Mouse (Mus musculus) liver, embryonic 11.5 days (tissue): ENCODE results near the gene Gm49486. TPM values are rescaled to one million over a fixed set of nuclear protein-coding genes. Genes with fewer than 3 reads are reported as not detected.

Experiments
- ATAC-seq: fragments of 200-750 bp; cut with Nextera tagmentation; replicated peaks from 2 replicates; pipeline ENCODE4 v1.8.0; 2017; ENCODE audit warnings: moderate number of reproducible peaks, mild to moderate bottlenecking, moderate TSS enrichment, moderate library complexity; ENCODE audit not compliant: low FRiP score
- DNase-seq: peaks from one replicate; pipeline ENCODE4 v3.0.0-alpha.2; 2017; ENCODE audit warnings: low spot score
- H3K27ac ChIP-seq: fragments of 300-500 bp; sonication (generic); 2 replicates; pipeline ENCODE4 v1.5.1; 2014; ENCODE audit warnings: mild to moderate bottlenecking, low read depth, low read length, control low read depth
- H3K27me3 ChIP-seq: fragments of 300-500 bp; sonication (generic); replicated peaks from 2 replicates; pipeline ENCODE4 v1.6.1; 2014; ENCODE audit warnings: low read length, mixed read lengths; ENCODE audit not compliant: control insufficient read depth, insufficient read depth
- H3K36me3 ChIP-seq: fragments of 300-500 bp; sonication (generic); 2 replicates; pipeline ENCODE4 v1.6.1; 2014; ENCODE audit warnings: mild to moderate bottlenecking, low read length, moderate library complexity, mixed read lengths; ENCODE audit not compliant: control insufficient read depth, insufficient read depth
- H3K4me1 ChIP-seq: fragments of 300-500 bp; sonication (generic); replicated peaks from 2 replicates; pipeline ENCODE4 v1.6.1; 2014; ENCODE audit warnings: low read length, mixed read lengths; ENCODE audit not compliant: control insufficient read depth, insufficient read depth
- H3K4me2 ChIP-seq: fragments of 300-500 bp; sonication (generic); 2 replicates; pipeline ENCODE4 v1.6.1; 2014; ENCODE audit warnings: mild to moderate bottlenecking, control low read depth, moderate library complexity
- H3K4me3 ChIP-seq: fragments of 300-500 bp; sonication (generic); 2 replicates; pipeline ENCODE4 v1.5.1; 2014; ENCODE audit warnings: low read depth, low read length, control low read depth
- H3K9ac ChIP-seq: fragments of 300-500 bp; sonication (generic); 2 replicates; pipeline ENCODE4 v1.6.1; 2014; ENCODE audit warnings: low read depth, low read length, control low read depth
- H3K9me3 ChIP-seq: fragments of 300-500 bp; sonication (generic); 2 replicates; pipeline ENCODE4 v1.6.1; 2016; ENCODE audit warnings: low read length, inconsistent platforms, mixed read lengths; ENCODE audit not compliant: control insufficient read depth
- WGBS: fragments of 180-500 bp; shearing (Covaris S2); extraction: QIAGEN DNeasy Blood & Tissue Kit; methylation state at CpG from one replicate; pipeline ENCODE4 v1.1.7; 2014; 5-methylcytosine and 5-hydroxymethylcytosine counted together
- polyA plus RNA-seq: library from polyadenylated mRNA; unstranded; fragments of >200 nt; fragmentation: Nextera tagmentation; extraction: Ambion mirVana; gene quantifications from 2 replicates; pipeline ENCODE4 v1.2.1, GENCODE M21; 2014

Gene Gm49486
- polyA plus RNA-seq, 1 experiment from 2014 or later = 0.10 TPM

GRCm38 (mm10) chr15:79283371-79283770 is 54.2 kb downstream of the Gm49486 start:
- ATAC-seq = no peak
- no peak overlapping the region for H3K9ac ChIP-seq
- no peak overlapping the region for H3K27ac ChIP-seq
- no peak overlapping the region for H3K4me3 ChIP-seq
- H3K36me3 ChIP-seq = peaks cover 6% of the 10 kb centered on the region; the same call in 1 of the 2 replicates
- 75% methylated on average over 4 of the region's 4 CpGs for WGBS
- no peaks in the 10 kb centered on the region for H3K27me3 ChIP-seq
- H3K9me3 ChIP-seq = no peaks in the 10 kb centered on the region
- DNase-seq = no peak
- peaks cover 14% of the 10 kb centered on the region for H3K4me1 ChIP-seq
- H3K4me2 ChIP-seq = no peak overlapping the region

GRCm38 (mm10) chr15:79285399-79285798 is 56.2 kb downstream of the Gm49486 start, which contains the start of gene Baiap2l2:
TSS of gene Baiap2l2 (minus strand) at chr15:79285537.
- H3K9ac ChIP-seq = no peak within 1 kb of the TSS
- H3K4me2 ChIP-seq = peak within 1 kb of the TSS; percentile 2; the same call in 1 of the 2 replicates
- no peaks in the 10 kb centered on the region for H3K9me3 ChIP-seq
- ATAC-seq (no peak), DNase-seq (no peak)
- no peaks in the 10 kb centered on the region for H3K27me3 ChIP-seq
- H3K27ac ChIP-seq = 0 out of 2 replicates have a peak within 1 kb of the TSS, but pooled peaks have one; percentile 19
- H3K36me3 ChIP-seq = peaks cover 6% of the 10 kb centered on the region; the same call in 1 of the 2 replicates
- no peak within 1 kb of the TSS for H3K4me3 ChIP-seq
- 64% methylated on average over 10 of the region's 10 CpGs for WGBS
- peaks cover 14% of the 10 kb centered on the region for H3K4me1 ChIP-seq

GRCm38 (mm10) chr15:79286141-79286540 is 57.0 kb downstream of the Gm49486 start:
- Histone ChIP-seq H3K27ac (no peak overlapping the region), H3K4me2 (no peak overlapping the region)

GRCm38 (mm10) chr15:79287091-79287490 is 57.9 kb downstream of the Gm49486 start:
- Histone ChIP-seq H3K9ac (no peak overlapping the region), H3K4me3 (no peak overlapping the region), H3K36me3 (peaks cover 6% of the 10 kb centered on the region; the same call in 1 of the 2 replicates), H3K27ac (no peak overlapping the region), H3K9me3 (no peaks in the 10 kb centered on the region), H3K4me2 (no peak overlapping the region), H3K27me3 (no peaks in the 10 kb centered on the region), H3K4me1 (no peaks in the 10 kb centered on the region)
- WGBS = 90% methylated on average over 7 of the region's 7 CpGs
- DNase-seq = no peak
- no peak for ATAC-seq

More at GRCm38 (mm10) chr15:79286141-79286540, 57.0 kb downstream of the Gm49486 start:
- no peak for DNase-seq
- Histone ChIP-seq H3K4me1 (peaks cover 8% of the 10 kb centered on the region), H3K9ac (no peak overlapping the region), H3K27me3 (no peaks in the 10 kb centered on the region), H3K36me3 (peaks cover 6% of the 10 kb centered on the region; the same call in 1 of the 2 replicates), H3K9me3 (no peaks in the 10 kb centered on the region), H3K4me3 (no peak overlapping the region)
- ATAC-seq = no peak
- 85% methylated on average over 7 of the region's 7 CpGs for WGBS

- peaks cover 6% of the 10 kb centered on the region; the same call in 1 of the 2 replicates for H3K36me3 ChIP-seq
- no peaks in the 10 kb centered on the region for H3K9me3 ChIP-seq
- H3K4me2 ChIP-seq = no peak overlapping the region
- no peaks in the 10 kb centered on the region for H3K27me3 ChIP-seq
- H3K4me3 ChIP-seq = no peak overlapping the region
- no peak for DNase-seq
- no peak for ATAC-seq
- H3K27ac ChIP-seq = no peak overlapping the region
- WGBS = 79% methylated on average over 3 of the region's 3 CpGs
- no peaks in the 10 kb centered on the region for H3K4me1 ChIP-seq
- H3K9ac ChIP-seq = no peak overlapping the region
These were observed 59.2 kb downstream of the Gm49486 start for GRCm38 (mm10) chr15:79288387-79288786.

- H3K27me3 ChIP-seq = no peaks in the 10 kb centered on the region
- ATAC-seq = no peak
- H3K27ac ChIP-seq = no peak overlapping the region
- H3K36me3 ChIP-seq = peaks cover 6% of the 10 kb centered on the region; the same call in 1 of the 2 replicates
- WGBS = 86% methylated on average over 12 of the region's 12 CpGs
- no peaks in the 10 kb centered on the region for H3K4me1 ChIP-seq
- H3K9me3 ChIP-seq = no peaks in the 10 kb centered on the region
- H3K4me2 ChIP-seq = no peak overlapping the region
- H3K9ac ChIP-seq = no peak overlapping the region
- no peak overlapping the region for H3K4me3 ChIP-seq
- DNase-seq = no peak
These were observed 60.2 kb downstream of the Gm49486 start for GRCm38 (mm10) chr15:79289441-79289840.

- Histone ChIP-seq H3K4me2 (no peak overlapping the region), H3K36me3 (peaks cover 6% of the 10 kb centered on the region; the same call in 1 of the 2 replicates), H3K9me3 (no peaks in the 10 kb centered on the region), H3K27ac (no peak overlapping the region), H3K4me1 (no peaks in the 10 kb centered on the region), H3K27me3 (no peaks in the 10 kb centered on the region), H3K4me3 (no peak overlapping the region), H3K9ac (no peak overlapping the region)
- no peak for DNase-seq
- ATAC-seq = no peak
- 88% methylated on average over 3 of the region's 3 CpGs for WGBS
These were observed 61.1 kb downstream of the Gm49486 start for GRCm38 (mm10) chr15:79290340-79290739.

GRCm38 (mm10) chr15:79292779-79293178 is 63.6 kb downstream of the Gm49486 start:
- H3K4me1 ChIP-seq = no peaks in the 10 kb centered on the region
- no peak overlapping the region for H3K9ac ChIP-seq
- WGBS = 83% methylated on average over 9 of the region's 9 CpGs
- H3K27me3 ChIP-seq = no peaks in the 10 kb centered on the region
- H3K4me3 ChIP-seq = no peak overlapping the region
- DNase-seq (no peak), ATAC-seq (no peak)
- H3K4me2 ChIP-seq = no peak overlapping the region
- no peaks in the 10 kb centered on the region for H3K36me3 ChIP-seq
- H3K9me3 ChIP-seq = no peaks in the 10 kb centered on the region
- no peak overlapping the region for H3K27ac ChIP-seq

- no peak overlapping the region for H3K27ac ChIP-seq
- peaks cover 3% of the 10 kb centered on the region; the same call in 1 of the 2 replicates for H3K36me3 ChIP-seq
- H3K9ac ChIP-seq = no peak overlapping the region
- no peaks in the 10 kb centered on the region for H3K27me3 ChIP-seq
- ATAC-seq = no peak
- no peak overlapping the region for H3K4me2 ChIP-seq
- no peak for DNase-seq
- no peaks in the 10 kb centered on the region for H3K4me1 ChIP-seq
- WGBS = 91% methylated on average over 6 of the region's 6 CpGs
- no peaks in the 10 kb centered on the region for H3K9me3 ChIP-seq
- no peak overlapping the region for H3K4me3 ChIP-seq
These were observed 69.4 kb downstream of the Gm49486 start for GRCm38 (mm10) chr15:79298553-79298952.
